In genomic region chr6:39297079-39297478, GRCm38 (mm10) we compare ENCODE assay signal across 23 mouse cellular contexts.
"Had no signal": no experiment of that assay in that cellular context is flagged by ENCODE, and none has a peak within 500 bp of the region (broad histone marks: within the 10 kb centered on the region; RNA-seq: fewer than 3 reads in every experiment).

No protein-coding gene starts in this region.

- H3K36me3 ChIP-seq: heart, embryonic 10.5 days; heart, embryonic 12.5 days; hindbrain, embryonic 12.5 days; intestine, embryonic 15.5 days; limb, embryonic 12.5 days; liver, embryonic 12.5 days had no signal

- H3K9me3 ChIP-seq: heart, embryonic 10.5 days; heart, embryonic 12.5 days; hindbrain, embryonic 12.5 days; intestine, embryonic 15.5 days; liver, embryonic 12.5 days had no signal

- ATAC-seq: hindbrain, embryonic 16.5 days; inflammation-experienced regulatory T-cells, adult 6 months; intestine, embryonic 15.5 days; intestine, postnatal 0 days; liver, embryonic 12.5 days had no signal

- H3K27ac ChIP-seq: heart, embryonic 10.5 days; hindbrain, embryonic 12.5 days; hindbrain, embryonic 14.5 days; intestine, embryonic 15.5 days; layer of hippocampus, adult 2 months; limb, embryonic 12.5 days; liver, embryonic 12.5 days; liver, embryonic 14.5 days had no signal

- DNase-seq: gastrocnemius, adult 2 months; gastrocnemius, postnatal 10 days; gastrocnemius, postnatal 25 days; heart, adult 18-20 months; heart, postnatal 10 days; heart, postnatal 4 days; kidney, adult 18-20 months; kidney, adult 8-10 months; kidney, postnatal 10 days; kidney, postnatal 25 days; left cerebral cortex, postnatal 4 days had no signal

- H3K4me1 ChIP-seq: intestine, embryonic 15.5 days had no signal

- H3K4me3 ChIP-seq: gastrocnemius, adult 2 months; heart, embryonic 10.5 days; heart, embryonic 12.5 days; hindbrain, embryonic 12.5 days; intestine, embryonic 15.5 days; layer of hippocampus, adult 2 months; limb, embryonic 12.5 days; liver, embryonic 12.5 days had no signal

- H3K27me3 ChIP-seq: heart, embryonic 12.5 days; hindbrain, embryonic 12.5 days; intestine, embryonic 15.5 days; limb, embryonic 12.5 days; liver, embryonic 12.5 days had no signal
